Mouse (Mus musculus) liver, postnatal 0 days (tissue): ENCODE results near the gene Plcb3. TPM values are rescaled to one million over a fixed set of nuclear protein-coding genes. Genes with fewer than 3 reads are reported as not detected.
"Not testable (repeated sequence)": the region's sequence is repeated elsewhere in the genome, so short reads cannot be mapped to it uniquely, and the experiment has no call there.

Source experiments
- ATAC-seq: fragments of 200-750 bp; cut with Nextera tagmentation; 2 replicates; pipeline ENCODE4 v1.8.0; 2017; ENCODE audit warnings: mild to moderate bottlenecking, moderate library complexity
- DNase-seq: peaks from one replicate; pipeline ENCODE4 v3.0.0-alpha.2; 2016
- H3K27ac ChIP-seq: fragments of 300-500 bp; sonication (generic); 2 replicates; pipeline ENCODE4 v1.5.1; 2014; ENCODE audit warnings: antibody characterized with exemption, moderate library complexity, mild to moderate bottlenecking, low read depth
- H3K27me3 ChIP-seq: fragments of 300-500 bp; sonication (generic); 2 replicates; pipeline ENCODE4 v1.6.1; 2014; ENCODE audit warnings: low read length, control low read depth, mixed read lengths; ENCODE audit not compliant: insufficient read depth
- H3K36me3 ChIP-seq: fragments of 300-500 bp; sonication (generic); replicated peaks from 2 replicates; pipeline ENCODE4 v1.6.1; 2014; ENCODE audit warnings: mild to moderate bottlenecking, control low read depth, low read length, moderate library complexity, mixed read lengths; ENCODE audit not compliant: insufficient read depth
- H3K4me1 ChIP-seq: fragments of 300-500 bp; sonication (generic); 2 replicates; pipeline ENCODE4 v1.6.1; 2014; ENCODE audit warnings: antibody characterized with exemption, mild to moderate bottlenecking, control low read depth; ENCODE audit not compliant: insufficient read depth
- H3K4me2 ChIP-seq: fragments of 300-500 bp; sonication (generic); 2 replicates; pipeline ENCODE4 v1.6.1; 2014; ENCODE audit warnings: low read depth, mild to moderate bottlenecking, low read length, moderate library complexity, mixed read lengths
- H3K4me3 ChIP-seq: fragments of 300-500 bp; sonication (generic); 2 replicates; pipeline ENCODE4 v1.5.1; 2014; ENCODE audit warnings: low read depth, low read length
- H3K9ac ChIP-seq: fragments of 300-500 bp; sonication (generic); replicated peaks from 2 replicates; pipeline ENCODE4 v1.6.1; 2014; ENCODE audit warnings: mild to moderate bottlenecking, moderate library complexity
- H3K9me3 ChIP-seq: fragments of 300-500 bp; sonication (generic); 2 replicates; pipeline ENCODE4 v1.6.1; 2016; ENCODE audit warnings: mild to moderate bottlenecking, control low read depth, low read length, mixed read lengths
- CTCF ChIP-seq: sonication (generic); IDR thresholded peaks from 2 replicates; pipeline ENCODE4 v1.5.1; 2016; ENCODE audit warnings: antibody characterized with exemption, low read depth
- EP300 ChIP-seq: IDR thresholded peaks from 2 replicates; pipeline ENCODE4 v1.6.1; 2016; ENCODE audit warnings: antibody characterized with exemption, low read depth, mild to moderate bottlenecking
- WGBS: fragments of 180-500 bp; shearing (Covaris S2); extraction: QIAGEN DNeasy Blood & Tissue Kit; methylation state at CpG from one replicate; pipeline ENCODE4 v1.1.7; 2014; ENCODE audit not compliant: insufficient replicate concordance; 5-methylcytosine and 5-hydroxymethylcytosine counted together
- polyA plus RNA-seq: library from polyadenylated mRNA; unstranded; fragments of >200 nt; fragmentation: Nextera tagmentation; extraction: Ambion mirVana; gene quantifications from 2 replicates; pipeline ENCODE4 v1.2.1, GENCODE M21; 2015

Gene Plcb3
- polyA plus RNA-seq, 1 experiment from 2014 or later = 3.5 TPM

DNA sequence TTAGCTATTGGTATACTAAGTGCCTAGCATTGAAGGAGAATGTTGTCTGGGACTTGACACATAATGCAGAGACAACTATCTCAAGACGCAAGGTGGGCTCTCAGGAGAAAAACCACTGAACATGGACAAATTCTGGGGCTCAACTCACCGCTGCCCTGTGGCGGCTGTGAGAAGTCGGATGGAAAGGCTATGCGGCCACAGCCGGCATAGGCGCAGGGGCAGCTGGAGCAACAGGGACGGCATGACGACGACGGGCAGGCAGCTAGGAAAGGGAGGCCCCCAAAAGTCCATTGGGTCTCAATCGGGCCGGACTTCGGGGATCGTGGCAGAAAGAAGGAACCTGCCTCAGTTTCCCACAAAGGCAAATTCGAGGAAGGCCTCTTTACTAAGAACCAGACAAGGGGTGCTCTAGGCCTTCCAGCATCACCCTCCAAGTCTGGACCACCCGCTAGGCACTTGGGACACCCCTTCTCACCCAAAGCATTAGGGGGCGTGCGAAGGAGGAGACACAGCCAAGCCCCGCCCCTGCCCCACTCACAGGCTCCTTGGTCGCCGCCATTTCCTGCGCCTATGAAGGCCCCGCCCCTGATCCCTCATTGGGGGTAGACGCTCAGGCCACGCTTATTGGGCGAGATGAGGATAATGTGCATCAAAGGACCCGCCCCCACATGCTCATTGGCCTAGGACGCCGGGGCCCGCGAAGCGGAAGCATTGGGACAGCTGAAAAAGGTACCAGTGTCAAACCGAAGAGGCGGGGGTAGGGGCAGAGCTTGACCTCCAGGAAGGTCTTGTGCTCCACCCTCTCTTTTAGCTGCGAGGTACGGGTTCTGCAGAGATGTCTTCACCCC lies 16.0 kb upstream of the Plcb3 start, which contains the start of gene Dnajc4:
Dnajc4 (minus strand) TSS at position 562 of the 848 bp plus-strand sequence.
- Histone ChIP-seq H3K27ac (peak within 1 kb of the TSS; percentile 81), H3K9me3 (no peaks in the 10 kb centered on the region), H3K36me3 (0 out of 2 replicates have a peak, but pooled peaks cover 2% of the 10 kb centered on the region), H3K4me2 (peak within 1 kb of the TSS; percentile 100), H3K4me3 (peak within 1 kb of the TSS; percentile 67), H3K9ac (peak within 1 kb of the TSS; percentile 75), H3K4me1 (peaks cover 40% of the 10 kb centered on the region), H3K27me3 (no peaks in the 10 kb centered on the region)
- under 1% methylated on average over 36 of the region's 37 CpGs for WGBS
- ATAC-seq (peak; percentile 93), DNase-seq (peak; percentile 97)
- TF ChIP-seq CTCF (0 out of 2 replicates have a peak, but pooled peaks have one; percentile 11), EP300 (no peak)

DNA sequence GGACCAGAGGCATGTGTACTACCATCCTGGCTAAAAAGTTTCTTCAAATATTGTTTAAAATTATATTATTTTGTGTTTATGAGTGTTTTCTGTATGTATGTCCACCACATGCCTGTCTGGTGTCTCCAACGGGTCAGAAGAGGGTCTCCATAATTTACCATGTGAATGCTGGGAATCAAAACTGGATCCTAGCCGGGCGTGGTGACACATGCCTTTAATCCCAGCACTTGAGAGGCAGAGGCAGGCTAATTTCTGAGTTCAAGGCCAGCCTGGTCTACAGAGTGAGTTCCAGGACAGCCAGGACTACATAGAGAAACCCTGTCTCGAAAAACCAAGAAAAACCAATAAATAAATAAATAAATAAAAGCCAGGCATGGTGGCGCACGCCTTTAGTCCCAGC lies 14.9 kb upstream of the Plcb3 start:
- 81% methylated on average over 6 of the region's 6 CpGs for WGBS
- not testable (repeated sequence) for H3K27ac ChIP-seq, H3K4me3 ChIP-seq, H3K27me3 ChIP-seq, H3K9me3 ChIP-seq, H3K9ac ChIP-seq, H3K36me3 ChIP-seq, DNase-seq, ATAC-seq, H3K4me2 ChIP-seq
- peaks cover 43% of the 10 kb centered on the region for H3K4me1 ChIP-seq

DNA sequence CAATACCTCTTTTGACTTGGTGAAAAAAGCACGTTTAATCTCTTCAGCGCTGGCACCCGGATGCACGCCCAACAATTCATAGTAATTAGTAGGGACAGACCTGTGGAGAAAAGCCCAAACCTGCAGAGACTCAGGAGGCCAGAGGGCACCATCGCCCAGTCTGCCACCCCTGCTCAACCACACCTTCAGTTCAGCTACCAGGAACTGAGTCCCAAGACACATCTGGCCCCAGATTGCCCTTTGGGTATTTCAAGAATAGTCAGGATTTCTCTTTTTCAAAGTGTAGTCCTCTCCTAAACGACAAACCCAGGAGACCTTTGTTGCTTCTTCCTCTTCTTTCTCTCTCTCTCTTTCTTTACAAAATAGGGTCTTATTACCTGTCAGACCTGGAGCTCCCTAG lies 14.4 kb upstream of the Plcb3 start:
- no peaks in the 10 kb centered on the region for H3K9me3 ChIP-seq
- 81% methylated on average over 6 of the region's 6 CpGs for WGBS
- no peak overlapping the region for H3K4me3 ChIP-seq
- no peak overlapping the region for H3K27ac ChIP-seq
- ATAC-seq (no peak), DNase-seq (no peak)
- TF ChIP-seq EP300 = no peak
- TF ChIP-seq CTCF = no peak
- H3K4me2 ChIP-seq = no peak overlapping the region
- no peaks in the 10 kb centered on the region for H3K27me3 ChIP-seq
- H3K36me3 ChIP-seq = 0 out of 2 replicates have a peak, but pooled peaks cover 2% of the 10 kb centered on the region
- peaks cover 46% of the 10 kb centered on the region for H3K4me1 ChIP-seq
- no peak overlapping the region for H3K9ac ChIP-seq

DNA sequence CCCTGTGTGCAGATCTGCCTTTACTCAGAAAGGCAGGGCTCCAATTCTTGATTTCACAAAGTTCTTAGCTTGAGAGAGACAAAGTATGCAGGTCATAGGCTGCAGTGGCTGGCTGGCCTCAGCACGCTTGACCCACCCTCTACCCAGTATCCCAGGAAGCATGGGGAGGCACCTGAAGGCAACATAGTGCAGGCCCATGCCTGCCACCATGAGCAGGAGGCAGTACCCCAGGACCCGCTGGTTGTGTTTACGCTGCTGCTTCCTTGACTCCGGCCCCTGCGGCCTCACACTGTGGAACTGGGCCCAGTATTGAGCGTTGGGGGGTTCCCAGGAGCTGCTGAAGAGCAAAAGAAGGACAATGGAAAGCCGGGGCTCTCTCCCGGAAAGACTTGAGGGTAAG lies 13.0 kb upstream of the Plcb3 start:
- no peak for TF ChIP-seq EP300
- no peak for TF ChIP-seq CTCF
- peaks cover 8% of the 10 kb centered on the region; the same call in 1 of the 2 replicates for H3K36me3 ChIP-seq
- H3K9me3 ChIP-seq = no peaks in the 10 kb centered on the region
- no peak overlapping the region for H3K9ac ChIP-seq
- ATAC-seq (no peak), DNase-seq (no peak)
- 91% methylated on average over 8 of the region's 8 CpGs for WGBS
- H3K27me3 ChIP-seq = no peaks in the 10 kb centered on the region
- no peak overlapping the region for H3K27ac ChIP-seq
- H3K4me3 ChIP-seq = no peak overlapping the region
- peaks cover 36% of the 10 kb centered on the region for H3K4me1 ChIP-seq
- no peak overlapping the region for H3K4me2 ChIP-seq

DNA sequence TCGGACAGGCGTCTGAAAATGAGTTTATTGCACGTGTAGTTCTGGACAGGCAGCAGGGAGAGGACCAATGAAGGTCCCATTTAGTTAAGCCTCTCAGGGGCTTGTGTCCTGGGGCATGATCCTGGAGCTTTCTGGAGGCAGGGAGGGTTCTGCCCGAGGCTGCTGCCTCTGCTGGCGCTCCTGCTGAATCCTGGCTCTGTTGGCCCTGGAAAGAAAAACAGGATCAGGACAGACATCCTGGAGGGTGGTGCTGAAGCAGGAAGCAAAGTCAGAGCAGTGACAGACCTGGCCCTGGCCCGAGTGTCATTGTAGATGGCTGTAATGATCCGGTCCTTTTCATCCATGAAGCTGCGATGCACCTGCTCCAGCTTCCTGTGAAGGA lies 11.6 kb upstream of the Plcb3 start:
- peak overlapping the region; percentile 98 for H3K4me2 ChIP-seq
- no peaks in the 10 kb centered on the region for H3K27me3 ChIP-seq
- TF ChIP-seq CTCF (no peak), EP300 (no peak)
- H3K27ac ChIP-seq = peak overlapping the region; percentile 48; the same call in 1 of the 2 replicates
- no peak for ATAC-seq
- peaks cover 16% of the 10 kb centered on the region; the same call in 1 of the 2 replicates for H3K36me3 ChIP-seq
- 9% methylated on average over 8 of the region's 8 CpGs for WGBS
- peak; percentile 24 for DNase-seq
- H3K9ac ChIP-seq = peak overlapping the region; percentile 75
- peak overlapping the region; percentile 77 for H3K4me3 ChIP-seq
- peaks cover 31% of the 10 kb centered on the region for H3K4me1 ChIP-seq
- no peaks in the 10 kb centered on the region for H3K9me3 ChIP-seq

DNA sequence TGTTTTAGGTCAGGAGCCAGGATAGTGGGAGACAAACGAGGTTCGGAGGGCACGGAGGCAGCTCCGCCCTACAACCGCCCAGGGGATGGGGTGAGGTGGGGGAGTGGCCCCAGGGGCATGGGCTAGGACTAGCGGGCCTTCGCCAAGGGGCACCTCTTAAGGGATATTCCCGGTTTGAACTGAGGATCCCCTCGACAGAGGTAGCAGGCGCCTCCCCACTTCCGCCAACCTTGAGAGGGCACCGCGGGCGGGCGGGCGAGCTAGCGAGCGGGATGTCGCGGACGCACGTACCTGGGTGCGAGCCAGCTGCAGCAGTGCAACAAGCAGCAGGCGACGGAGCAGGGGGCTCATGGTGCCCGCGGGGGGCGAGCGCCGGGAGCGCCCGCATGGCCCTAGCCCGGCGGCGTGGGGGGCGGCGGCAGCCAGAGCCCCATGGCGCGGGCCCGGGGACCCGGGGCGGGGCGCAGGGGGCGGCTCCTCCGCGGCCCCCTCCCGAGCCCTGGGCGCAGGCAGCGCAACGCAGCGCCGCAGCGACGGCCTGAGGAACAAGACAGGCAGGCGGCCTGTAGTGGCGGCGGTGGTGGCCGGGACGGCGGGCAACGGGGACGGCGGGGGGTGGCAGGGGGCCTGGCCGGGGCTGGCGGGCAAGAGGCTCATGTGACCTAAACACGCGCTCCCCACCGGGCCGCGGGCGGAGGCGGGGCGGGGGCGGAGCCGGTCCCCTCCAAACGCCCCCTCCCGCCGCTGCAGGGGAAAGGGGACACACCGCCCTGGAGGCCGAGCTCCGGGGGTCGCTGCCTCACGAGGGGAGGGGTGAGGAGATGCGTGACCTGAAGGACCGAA lies 11.0 kb upstream of the Plcb3 start, which contains the start of gene Vegfb:
Vegfb (minus strand) TSS at position 591 of the 843 bp plus-strand sequence.
- TF ChIP-seq CTCF (no peak), EP300 (no peak)
- no peaks in the 10 kb centered on the region for H3K9me3 ChIP-seq
- H3K9ac ChIP-seq = peak within 1 kb of the TSS; percentile 75
- H3K4me3 ChIP-seq = peak within 1 kb of the TSS; percentile 77
- H3K36me3 ChIP-seq = peaks cover 18% of the 10 kb centered on the region; the same call in 1 of the 2 replicates
- WGBS = 1% methylated on average over 50 of the region's 85 CpGs
- no peaks in the 10 kb centered on the region for H3K27me3 ChIP-seq
- peak within 1 kb of the TSS; percentile 76 for H3K27ac ChIP-seq
- peak; percentile 43 for ATAC-seq
- H3K4me1 ChIP-seq = peaks cover 28% of the 10 kb centered on the region
- H3K4me2 ChIP-seq = peak within 1 kb of the TSS; percentile 98
- peak; percentile 71 for DNase-seq
